Mouse (Mus musculus) lung, embryonic 16.5 days (tissue): Measurements from ENCODE around the gene Rapgefl1. TPM values are rescaled to one million over a fixed set of nuclear protein-coding genes. Genes with fewer than 3 reads are reported as not detected.

Experiments used
- ATAC-seq: fragments of 200-750 bp; cut with Nextera tagmentation; 2 replicates; pipeline ENCODE4 v1.8.0; 2017; ENCODE audit warnings: low read depth, mild to moderate bottlenecking, moderate library complexity
- H3K27ac ChIP-seq: fragments of 300-500 bp; sonication (generic); 2 replicates; pipeline ENCODE4 v1.5.1; 2014; ENCODE audit warnings: mild to moderate bottlenecking, control low read depth, low read length
- H3K27me3 ChIP-seq: fragments of 300-500 bp; sonication (generic); 2 replicates; pipeline ENCODE4 v1.6.1; 2014; ENCODE audit warnings: low read depth, low read length, mixed read lengths; ENCODE audit not compliant: control insufficient read depth, insufficient read depth
- H3K36me3 ChIP-seq: fragments of 300-500 bp; sonication (generic); 2 replicates; pipeline ENCODE4 v1.6.1; 2014; ENCODE audit warnings: low read length; ENCODE audit not compliant: control insufficient read depth, insufficient read depth
- H3K4me1 ChIP-seq: fragments of 300-500 bp; sonication (generic); replicated peaks from 2 replicates; pipeline ENCODE4 v1.6.1; 2014; ENCODE audit warnings: low read length, mixed read lengths; ENCODE audit not compliant: control insufficient read depth, insufficient read depth
- H3K4me2 ChIP-seq: fragments of 300-500 bp; sonication (generic); 2 replicates; pipeline ENCODE4 v1.6.1; 2014; ENCODE audit warnings: low read depth, low read length, control low read depth
- H3K4me3 ChIP-seq: fragments of 300-500 bp; sonication (generic); 2 replicates; pipeline ENCODE4 v1.5.1; 2014; ENCODE audit warnings: mild to moderate bottlenecking, low read length, control low read depth
- H3K9ac ChIP-seq: fragments of 300-500 bp; sonication (generic); 2 replicates; pipeline ENCODE4 v1.6.1; 2014; ENCODE audit warnings: low read length, control low read depth
- H3K9me3 ChIP-seq: fragments of 300-500 bp; sonication (generic); 2 replicates; pipeline ENCODE4 v1.6.1; 2016; ENCODE audit warnings: low read length; ENCODE audit not compliant: control insufficient read depth
- WGBS: fragments of 180-500 bp; shearing (Covaris S2); extraction: QIAGEN DNeasy Blood & Tissue Kit; methylation state at CpG from one replicate; pipeline ENCODE4 v1.1.7; 2014; 5-methylcytosine and 5-hydroxymethylcytosine counted together
- polyA plus RNA-seq: library from polyadenylated mRNA; unstranded; fragments of >200 nt; fragmentation: Nextera tagmentation; extraction: Ambion mirVana; gene quantifications from 2 replicates; pipeline ENCODE4 v1.2.1, GENCODE M21; 2015

Rapgefl1 gene
- polyA plus RNA-seq, 1 experiment from 2014 or later = 1.3 TPM

DNA sequence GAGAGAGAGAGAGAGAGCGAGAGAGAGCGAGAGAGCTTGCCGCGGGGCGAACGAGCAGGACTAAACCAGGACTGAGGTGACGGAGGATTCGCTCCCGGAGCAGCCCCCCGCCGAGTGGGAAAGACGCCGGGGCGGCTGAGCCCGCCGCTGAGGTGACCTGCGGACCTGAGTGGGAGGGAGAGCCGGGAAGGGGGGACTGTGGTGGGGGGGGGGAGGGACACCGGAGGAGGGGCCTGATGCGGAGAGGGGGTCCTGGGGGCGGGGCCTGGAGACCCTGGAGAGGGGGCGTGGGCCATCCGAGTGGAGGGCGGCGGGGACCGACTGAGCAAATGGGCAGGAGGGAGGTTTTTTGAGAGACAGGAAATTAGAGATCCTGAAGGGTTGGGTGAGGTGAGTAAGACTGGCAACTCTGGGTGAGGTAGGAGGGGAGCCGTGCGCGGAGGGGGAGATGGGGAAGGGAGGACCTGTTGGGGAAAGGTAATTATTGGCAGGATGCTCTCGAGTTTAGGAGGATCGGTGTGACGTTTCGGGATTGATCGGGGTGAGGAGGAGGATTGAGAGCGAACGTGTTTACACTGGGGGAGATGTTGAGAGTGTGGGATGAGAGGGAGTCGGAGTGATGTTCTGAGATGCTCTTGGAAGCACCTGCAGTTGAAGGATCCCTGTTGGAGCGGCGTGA, 27.3 kb downstream of the Rapgefl1 start:
- H3K4me3 ChIP-seq = peak overlapping the region; percentile 73
- WGBS = under 1% methylated on average over 31 of the region's 39 CpGs
- peak overlapping the region; percentile 89 for H3K27ac ChIP-seq
- H3K9ac ChIP-seq = peak overlapping the region; percentile 85
- H3K36me3 ChIP-seq = peaks cover 12% of the 10 kb centered on the region
- no peaks in the 10 kb centered on the region for H3K9me3 ChIP-seq
- H3K27me3 ChIP-seq = no peaks in the 10 kb centered on the region
- peak overlapping the region; percentile 87 for H3K4me2 ChIP-seq
- peaks cover 6% of the 10 kb centered on the region for H3K4me1 ChIP-seq
- peak; percentile 73 for ATAC-seq

DNA sequence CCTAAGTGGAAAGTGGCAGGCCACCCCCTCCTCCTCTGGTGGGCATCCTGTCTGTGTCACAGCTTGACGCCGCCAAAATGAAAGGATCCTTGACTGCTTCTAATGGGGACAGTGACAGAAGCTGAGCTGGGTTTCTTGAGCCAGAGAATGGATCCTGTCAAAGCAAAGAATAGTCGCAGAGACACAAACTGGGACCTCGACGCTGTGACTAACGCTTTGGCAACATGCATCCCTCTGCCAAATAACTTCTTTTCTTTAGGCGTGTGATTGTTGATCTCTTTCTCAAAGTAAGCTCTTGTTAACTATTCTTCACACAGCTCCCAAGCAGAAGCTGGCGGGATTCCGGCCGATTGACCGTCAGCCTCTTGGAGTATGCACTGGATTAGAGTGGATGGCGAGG, 30.7 kb downstream of the Rapgefl1 start:
- Histone ChIP-seq H3K4me1 (peaks cover 11% of the 10 kb centered on the region), H3K36me3 (peaks cover 14% of the 10 kb centered on the region), H3K27me3 (no peaks in the 10 kb centered on the region), H3K9me3 (no peaks in the 10 kb centered on the region), H3K27ac (no peak overlapping the region), H3K4me3 (no peak overlapping the region), H3K4me2 (no peak overlapping the region), H3K9ac (no peak overlapping the region)
- WGBS = 88% methylated on average over 12 of the region's 12 CpGs
- no peak for ATAC-seq

DNA sequence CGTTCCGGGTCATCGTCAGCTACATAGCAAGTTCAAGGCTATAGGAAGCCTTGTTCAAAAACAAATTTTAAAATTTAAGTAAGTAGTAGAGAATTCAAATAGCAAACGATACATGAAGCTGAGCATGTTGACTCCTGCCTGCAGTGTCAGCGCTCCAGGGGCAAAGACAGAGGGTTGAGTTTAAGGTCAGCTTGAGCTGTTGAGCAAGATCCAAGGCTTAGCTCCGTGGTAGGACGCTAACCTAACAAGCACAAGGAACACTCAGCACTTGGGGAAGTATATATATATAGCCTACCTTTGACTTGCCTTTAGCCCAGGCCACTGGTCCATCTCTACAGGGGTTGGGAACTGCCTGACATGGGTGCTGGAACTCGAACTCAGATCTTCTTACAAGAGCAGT, 33.3 kb downstream of the Rapgefl1 start:
- Histone ChIP-seq H3K27ac (no peak overlapping the region), H3K4me3 (no peak overlapping the region), H3K9me3 (no peaks in the 10 kb centered on the region), H3K4me2 (no peak overlapping the region), H3K36me3 (peaks cover 17% of the 10 kb centered on the region), H3K4me1 (peaks cover 4% of the 10 kb centered on the region; the same call in 1 of the 2 replicates), H3K27me3 (no peaks in the 10 kb centered on the region), H3K9ac (no peak overlapping the region)
- ATAC-seq = no peak
- 81% methylated on average over 8 of the region's 8 CpGs for WGBS

DNA sequence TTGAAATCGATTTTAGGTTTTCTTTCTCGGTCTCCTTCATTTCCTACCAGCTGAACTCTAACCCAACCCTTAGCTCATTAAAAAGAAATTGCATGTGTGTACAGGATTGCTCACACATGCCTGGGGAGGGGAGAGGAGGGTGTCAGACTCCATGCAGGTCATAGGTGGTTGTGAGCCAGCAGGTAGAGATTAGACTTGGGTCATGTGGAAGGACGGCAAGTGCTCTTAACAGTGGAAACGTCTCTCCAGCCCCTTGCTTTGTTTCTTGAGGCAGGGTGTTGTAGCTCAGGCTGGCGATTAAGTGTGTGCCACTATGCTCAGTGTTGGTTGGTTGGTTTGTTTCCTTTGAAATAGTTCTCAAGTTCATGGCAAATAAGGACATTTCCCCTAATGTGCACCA, 34.2 kb downstream of the Rapgefl1 start:
- H3K9me3 ChIP-seq = no peaks in the 10 kb centered on the region
- H3K27ac ChIP-seq = no peak overlapping the region
- 70% methylated on average over 5 of the region's 5 CpGs for WGBS
- H3K36me3 ChIP-seq = peaks cover 17% of the 10 kb centered on the region
- no peak for ATAC-seq
- no peak overlapping the region for H3K4me2 ChIP-seq
- no peak overlapping the region for H3K4me3 ChIP-seq
- no peaks in the 10 kb centered on the region for H3K27me3 ChIP-seq
- peaks cover 4% of the 10 kb centered on the region; the same call in 1 of the 2 replicates for H3K4me1 ChIP-seq
- H3K9ac ChIP-seq = no peak overlapping the region

DNA sequence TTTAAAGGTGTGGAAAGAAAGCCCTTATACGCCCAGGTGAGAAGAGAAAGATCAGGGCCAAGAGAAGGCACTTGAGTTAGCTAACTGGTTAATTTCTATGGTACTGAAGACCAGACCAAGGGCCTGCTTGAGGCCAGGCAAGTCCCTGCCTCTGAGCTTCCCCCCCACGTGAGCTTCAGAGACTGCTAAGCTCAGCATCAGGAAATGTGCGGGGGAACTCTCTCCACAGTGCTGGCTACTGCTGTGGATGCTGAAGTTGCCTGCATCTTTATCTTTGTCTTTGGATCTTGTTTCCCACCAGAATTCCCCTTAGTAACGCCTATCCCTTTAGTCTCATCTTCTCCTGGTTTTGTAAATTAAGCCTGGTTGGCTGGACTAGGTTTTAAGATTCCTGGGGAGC, 34.8 kb downstream of the Rapgefl1 start:
- H3K4me1 ChIP-seq = peaks cover 4% of the 10 kb centered on the region; the same call in 1 of the 2 replicates
- ATAC-seq = no peak
- H3K4me2 ChIP-seq = no peak overlapping the region
- H3K4me3 ChIP-seq = no peak overlapping the region
- H3K9ac ChIP-seq = no peak overlapping the region
- H3K27me3 ChIP-seq = no peaks in the 10 kb centered on the region
- H3K9me3 ChIP-seq = no peaks in the 10 kb centered on the region
- WGBS = 69% methylated on average over 4 of the region's 4 CpGs
- no peak overlapping the region for H3K27ac ChIP-seq
- peaks cover 17% of the 10 kb centered on the region for H3K36me3 ChIP-seq

DNA sequence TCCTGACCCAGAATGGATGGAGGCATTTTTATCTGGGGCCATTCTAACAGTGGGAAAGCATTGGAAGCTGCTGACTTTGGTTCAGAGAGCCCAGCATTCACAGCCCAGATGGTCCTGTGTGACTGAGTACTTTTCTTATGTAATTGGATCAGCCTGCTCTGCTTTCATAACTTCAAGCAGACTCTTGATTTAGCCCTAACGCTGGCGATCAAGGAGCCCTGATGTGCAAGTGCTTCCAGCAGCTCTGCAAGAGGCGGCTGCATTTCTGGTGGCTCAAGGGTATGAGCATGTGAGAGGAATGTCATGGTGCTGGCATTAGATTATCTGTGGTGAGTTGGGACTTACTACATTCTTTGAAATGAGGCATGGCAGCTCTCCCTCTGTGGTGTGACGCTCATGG, 35.5 kb downstream of the Rapgefl1 start:
- Histone ChIP-seq H3K27me3 (no peaks in the 10 kb centered on the region), H3K4me2 (no peak overlapping the region), H3K36me3 (peaks cover 14% of the 10 kb centered on the region), H3K27ac (no peak overlapping the region; the same call in 1 of the 2 replicates), H3K4me1 (peaks cover 4% of the 10 kb centered on the region; the same call in 1 of the 2 replicates), H3K9ac (no peak overlapping the region), H3K9me3 (no peaks in the 10 kb centered on the region), H3K4me3 (no peak overlapping the region)
- no peak for ATAC-seq
- 70% methylated on average over 4 of the region's 4 CpGs for WGBS

DNA sequence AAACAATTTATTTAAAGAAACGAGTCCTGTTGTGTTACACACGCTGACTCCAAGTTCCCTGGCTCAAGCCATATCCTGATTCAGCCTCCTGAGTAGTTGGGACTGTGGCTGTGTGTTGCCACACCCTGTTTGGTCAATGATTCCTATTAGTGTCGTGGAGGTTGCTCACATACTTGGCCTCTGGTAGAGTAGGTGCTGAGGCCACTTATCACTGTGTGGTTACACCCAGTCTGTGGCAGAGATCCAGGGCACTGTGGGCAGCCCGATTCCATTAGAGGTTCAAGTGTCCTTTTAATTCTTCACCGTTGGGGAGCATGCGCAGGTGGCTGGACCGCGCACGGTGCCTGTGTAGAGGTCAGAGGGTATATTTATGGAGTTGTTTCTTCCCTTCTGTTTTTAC, 37.3 kb downstream of the Rapgefl1 start:
- peak; percentile 87 for ATAC-seq
- 67% methylated on average over 9 of the region's 9 CpGs for WGBS
- no peak overlapping the region for H3K27ac ChIP-seq
- H3K4me3 ChIP-seq = no peak overlapping the region
- H3K4me1 ChIP-seq = peaks cover 4% of the 10 kb centered on the region; the same call in 1 of the 2 replicates
- H3K27me3 ChIP-seq = no peaks in the 10 kb centered on the region
- no peaks in the 10 kb centered on the region for H3K9me3 ChIP-seq
- H3K36me3 ChIP-seq = peaks cover 5% of the 10 kb centered on the region
- no peak overlapping the region for H3K9ac ChIP-seq
- H3K4me2 ChIP-seq = no peak overlapping the region

DNA sequence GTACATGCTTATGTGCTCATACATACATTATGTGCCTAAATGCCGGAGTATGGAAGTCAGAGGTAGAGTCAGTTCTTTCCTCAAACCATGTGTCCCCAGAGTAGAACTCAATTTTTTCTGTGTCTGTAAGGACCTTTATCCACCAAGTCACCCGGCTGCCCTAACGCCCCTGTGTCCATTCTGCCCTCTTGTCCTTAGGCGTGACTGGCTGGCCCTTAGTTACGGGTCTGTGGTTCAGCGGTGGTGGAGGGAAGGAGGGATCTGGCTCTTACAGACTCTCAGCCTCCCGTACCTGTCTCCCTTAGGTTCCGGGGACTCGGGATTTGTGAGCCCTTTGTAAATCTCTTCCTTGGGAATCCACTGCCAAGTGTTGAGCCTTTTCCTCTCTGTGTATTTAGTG, 40.4 kb downstream of the Rapgefl1 start:
- Histone ChIP-seq H3K4me1 (no peaks in the 10 kb centered on the region; the same call in 1 of the 2 replicates), H3K27ac (no peak overlapping the region), H3K27me3 (no peaks in the 10 kb centered on the region), H3K4me3 (no peak overlapping the region), H3K4me2 (no peak overlapping the region), H3K9ac (no peak overlapping the region), H3K9me3 (no peaks in the 10 kb centered on the region), H3K36me3 (peaks cover 7% of the 10 kb centered on the region)
- ATAC-seq = no peak
- 80% methylated on average over 9 of the region's 9 CpGs for WGBS

DNA sequence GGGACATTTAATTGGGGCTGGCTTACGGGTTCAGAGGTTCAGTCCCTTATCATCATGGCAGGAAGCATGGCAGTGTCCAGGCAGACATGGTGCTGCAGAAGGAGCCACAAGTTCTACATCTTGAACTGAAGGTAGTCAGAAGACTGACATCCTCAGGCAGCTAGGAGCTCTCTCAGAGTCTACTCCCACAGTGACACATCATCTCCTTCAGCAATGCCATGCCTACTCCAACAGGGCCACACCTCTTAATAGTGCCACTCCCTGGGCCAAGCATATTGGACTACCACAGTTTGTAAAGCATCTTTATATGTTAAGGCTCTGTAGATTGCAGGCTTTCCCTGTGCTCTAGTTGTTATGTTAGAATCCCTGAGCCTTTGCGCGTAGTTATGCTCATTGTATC, 51.1 kb downstream of the Rapgefl1 start:
- Histone ChIP-seq H3K4me2 (no peak overlapping the region), H3K36me3 (peaks cover 33% of the 10 kb centered on the region), H3K27ac (no peak overlapping the region), H3K9ac (no peak overlapping the region), H3K4me1 (peaks cover 14% of the 10 kb centered on the region), H3K27me3 (no peaks in the 10 kb centered on the region), H3K9me3 (no peaks in the 10 kb centered on the region), H3K4me3 (no peak overlapping the region)
- 95% methylated on average over 3 of the region's 3 CpGs for WGBS
- no peak for ATAC-seq
